Mouse (Mus musculus): ENCODE results near the gene Iqgap3. TPM values are rescaled to one million over a fixed set of nuclear protein-coding genes. Genes with fewer than 3 reads are reported as not detected.

The Iqgap3 gene
- total RNA-seq, 2 experiments from 2014 or later, result 15.6 to 19.3 TPM

DNA sequence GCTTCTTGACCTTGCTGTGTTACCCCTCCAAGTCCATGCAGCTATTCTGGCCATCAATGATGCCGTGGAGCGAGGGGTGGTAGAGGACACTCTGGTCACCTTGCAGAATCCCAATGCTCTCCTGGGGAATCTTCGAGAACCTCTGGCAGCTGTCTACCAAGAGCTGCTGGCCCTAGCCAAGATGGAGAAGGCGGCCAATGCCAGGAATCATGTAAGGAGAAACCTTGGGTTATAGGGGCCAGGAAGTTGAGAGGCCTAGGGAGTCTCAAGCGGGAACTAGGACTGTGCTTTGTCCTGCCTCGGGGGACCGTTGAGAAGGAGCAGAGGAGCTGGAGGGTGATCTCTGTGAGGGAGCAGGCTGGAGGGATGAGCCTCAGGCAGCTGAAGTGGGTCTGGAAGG, 8.3 kb downstream of the Iqgap3 start:
- intact Hi-C loops (cut with DNase I), result loop anchor here (2.0 to 5.0 kb wide), 2 partner anchors 25 to 42 kb away; no protein-coding TSS in a partner anchor
- no peak for DNase-seq

- intact Hi-C loops (cut with DNase I), result loop anchor here (2.0 to 5.0 kb wide), 2 partner anchors 24 to 42 kb away; no protein-coding TSS in a partner anchor
- DNase-seq, result no peak
Observed at GRCm38 (mm10) chr3:88090616-88091015, 8.8 kb downstream of the Iqgap3 start.

GRCm38 (mm10) chr3:88094126-88094525, 12.4 kb downstream of the Iqgap3 start:
- DNase-seq, result no peak
- intact Hi-C loops (cut with DNase I), result loop anchor here (5.0 kb wide), 1 partner anchor 38 kb away; no protein-coding TSS in a partner anchor

DNA sequence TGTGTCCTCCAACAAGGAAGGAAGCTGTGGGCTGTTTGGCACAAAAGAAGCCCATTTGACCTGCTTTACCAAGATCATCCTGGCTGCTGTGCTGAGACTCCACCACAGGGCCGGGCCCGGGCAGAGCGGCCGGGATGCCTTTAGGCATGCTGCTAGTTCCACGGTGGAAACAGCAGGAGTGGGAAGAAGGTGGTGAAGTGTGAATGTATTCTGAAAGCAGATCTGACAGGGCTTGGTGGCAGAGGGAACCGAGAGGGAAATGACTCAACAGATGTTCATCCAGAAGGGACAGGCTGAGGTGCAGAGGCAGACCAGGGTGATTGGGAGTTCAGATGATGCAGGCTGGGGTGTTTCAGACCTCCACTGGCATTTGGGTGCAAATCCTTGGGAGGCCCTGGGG, 15.9 kb downstream of the Iqgap3 start:
- no peak for DNase-seq
- intact Hi-C loops (cut with DNase I), result no loop called here

GRCm38 (mm10) chr3:88100251-88100650, 18.5 kb downstream of the Iqgap3 start:
- intact Hi-C loops (cut with DNase I), result no loop called here
- DNase-seq, result no peak

GRCm38 (mm10) chr3:88101736-88102135, 20.0 kb downstream of the Iqgap3 start:
- DNase-seq, result no peak
- intact Hi-C loops (cut with DNase I), result no loop called here

DNA sequence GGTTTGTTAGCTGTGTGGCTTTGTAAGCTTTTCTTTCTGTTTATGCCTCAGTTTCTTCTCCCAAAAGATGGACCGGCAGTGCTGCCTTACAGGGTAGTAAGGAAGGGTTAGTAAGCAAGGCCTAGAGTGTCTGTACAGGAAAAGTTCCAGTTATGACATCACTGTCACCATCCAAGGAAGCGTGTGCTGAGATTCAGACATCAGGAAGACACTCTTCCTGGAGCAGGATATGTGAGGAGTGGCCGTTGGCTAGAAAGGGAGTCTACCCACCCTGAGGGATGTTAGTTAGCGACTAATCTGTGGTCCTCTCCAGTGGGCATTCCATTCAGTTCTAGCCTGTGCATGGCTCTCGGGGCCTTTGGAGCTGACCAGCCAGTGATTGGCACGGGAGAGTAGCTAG, 20.4 kb downstream of the Iqgap3 start:
- peak in 1 of 2 experiments; percentile 12 for DNase-seq
- intact Hi-C loops (cut with DNase I), result no loop called here

DNA sequence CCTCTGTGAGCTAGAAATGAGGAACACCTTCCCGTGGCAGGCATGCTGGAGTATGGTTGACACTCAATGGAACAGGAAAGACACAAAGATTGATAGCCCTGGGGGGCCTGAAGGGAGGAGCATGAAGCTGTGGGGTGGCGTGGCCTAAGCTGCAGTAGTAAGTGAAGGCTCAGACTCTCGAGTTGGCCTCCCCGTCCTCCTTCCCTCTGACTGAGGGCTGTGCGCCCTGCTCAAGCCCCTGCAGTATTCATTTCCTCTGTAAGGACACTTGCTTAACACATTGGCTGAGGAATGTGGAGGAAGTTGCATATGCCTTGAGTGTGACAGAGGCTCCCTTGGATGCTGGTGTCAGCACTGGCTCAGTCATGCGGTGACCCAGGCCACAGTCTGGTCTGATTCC, 20.8 kb downstream of the Iqgap3 start:
- intact Hi-C loops (cut with DNase I), result no loop called here

DNA sequence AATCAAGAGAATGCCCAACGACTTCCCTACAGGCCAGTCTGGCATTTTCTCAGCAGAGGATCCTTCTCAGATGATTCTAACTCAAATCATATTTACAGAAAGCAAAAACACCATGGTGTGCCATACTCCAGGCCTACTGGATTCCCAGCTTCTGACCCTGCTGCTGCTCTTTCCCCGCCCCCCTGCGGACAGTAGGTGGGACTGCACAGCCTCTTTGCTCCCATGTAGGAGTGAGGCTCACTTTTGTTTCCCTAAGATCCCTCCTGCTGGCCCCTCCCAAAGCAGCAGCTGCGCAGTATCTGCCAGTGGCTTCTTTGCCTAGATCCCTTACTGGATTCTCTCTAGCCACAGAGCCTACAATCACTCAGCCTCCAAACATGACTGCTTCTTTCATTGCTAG, 24.4 kb downstream of the Iqgap3 start:
- intact Hi-C loops (cut with DNase I), result no loop called here
- no peak for DNase-seq

More for the DNA sequence above, 20.8 kb downstream of the Iqgap3 start:
- peak in 1 of 2 experiments; percentile 16 for DNase-seq

DNA sequence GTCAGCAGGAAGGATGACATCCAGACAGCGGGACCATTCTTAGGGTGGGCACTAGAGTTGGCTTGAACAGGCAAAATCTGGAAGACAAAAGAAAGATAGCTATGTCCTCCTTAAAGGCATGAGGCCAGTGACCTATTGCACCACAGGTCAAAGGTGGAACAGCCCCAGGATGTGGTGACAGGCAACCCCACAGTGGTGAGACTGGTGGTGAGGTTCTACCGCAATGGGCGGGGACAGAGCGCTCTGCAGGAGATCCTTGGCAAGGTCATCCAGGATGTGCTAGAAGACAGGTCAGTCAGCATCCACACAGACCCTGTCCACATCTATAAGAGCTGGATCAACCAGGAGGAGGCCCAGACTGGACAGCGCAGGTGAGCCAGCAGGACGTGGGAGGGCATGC, 27.4 kb downstream of the Iqgap3 start:
- no peak for DNase-seq
- intact Hi-C loops (cut with DNase I), result no loop called here

DNA sequence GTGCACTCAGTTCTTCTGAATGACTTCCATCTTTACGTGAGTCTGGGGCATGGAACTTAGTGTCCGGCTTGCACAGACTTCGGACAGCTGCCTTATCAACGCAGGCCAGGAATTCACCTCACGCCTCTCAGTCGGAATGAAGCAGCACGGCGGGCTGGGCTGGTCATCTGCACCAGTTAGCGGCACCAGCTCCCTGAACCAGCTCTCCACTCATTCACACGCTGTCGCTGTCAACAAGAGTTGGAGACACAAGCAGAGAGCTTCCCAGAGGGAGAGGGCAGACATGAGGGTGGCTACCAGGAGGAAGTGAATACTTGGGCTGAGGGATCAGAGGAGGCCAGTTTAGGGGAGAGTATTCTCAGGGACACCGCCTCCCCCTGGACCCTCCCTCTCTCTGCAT, 32.6 kb downstream of the Iqgap3 start:
- intact Hi-C loops (cut with DNase I), result loop anchor here (2.0 kb wide), 1 partner anchor 24 kb away; no protein-coding TSS in a partner anchor
- no peak for DNase-seq

GRCm38 (mm10) chr3:88120117-88120651, 38.4 kb downstream of the Iqgap3 start:
- DNase-seq, result peak; percentile 69
- intact Hi-C loops (cut with DNase I), result no loop called here

DNA sequence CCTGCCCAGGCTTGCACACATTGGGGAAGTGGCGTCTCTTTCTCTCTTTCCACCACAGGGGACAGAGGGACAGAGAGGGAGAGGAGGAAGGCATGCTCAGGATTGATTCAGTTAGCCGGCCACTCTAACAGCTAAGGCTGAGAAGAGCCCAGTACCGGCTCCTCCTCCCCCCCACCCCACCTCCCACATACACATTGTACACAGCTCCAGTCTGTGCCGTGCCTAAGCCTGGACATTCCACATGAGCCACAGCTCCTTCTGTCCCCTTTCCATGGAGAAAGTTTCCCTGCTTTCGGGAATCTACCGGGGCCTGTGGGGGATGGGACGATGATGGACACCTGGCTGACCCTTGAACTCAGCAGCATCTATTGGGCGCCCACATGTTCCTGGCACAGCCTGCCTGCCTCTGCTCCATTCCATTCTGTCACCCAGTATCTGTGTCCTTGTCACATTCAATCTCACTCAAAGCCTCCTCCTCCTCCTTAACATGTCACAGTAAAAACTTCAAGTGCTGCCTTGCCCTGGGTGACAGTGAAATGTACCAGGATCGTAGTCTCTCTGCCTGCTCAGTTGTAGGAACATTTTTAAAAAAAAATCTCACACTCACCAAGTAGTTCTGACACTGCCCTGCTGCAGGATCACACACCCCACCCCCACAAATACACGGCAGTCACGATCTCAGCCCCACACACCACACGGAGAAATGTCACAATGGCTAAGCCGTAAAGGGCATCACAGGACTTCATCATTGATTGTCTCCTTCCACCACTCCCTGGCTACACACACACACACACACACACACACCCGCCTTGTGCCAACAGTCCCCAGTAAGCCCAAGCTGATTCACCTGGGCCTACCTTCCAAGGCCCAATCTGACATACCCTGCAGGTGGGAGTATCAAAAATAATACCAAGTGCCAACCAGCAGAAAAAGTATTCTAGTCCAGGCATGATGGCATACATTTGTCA, 39.7 kb downstream of the Iqgap3 start:
- intact Hi-C loops (cut with DNase I), result no loop called here
- no peak for DNase-seq

- peak in 1 of 2 experiments; percentile 23 for DNase-seq
- intact Hi-C loops (cut with DNase I), result no loop called here
Observed at GRCm38 (mm10) chr3:88125195-88125594, 43.4 kb downstream of the Iqgap3 start.

DNA sequence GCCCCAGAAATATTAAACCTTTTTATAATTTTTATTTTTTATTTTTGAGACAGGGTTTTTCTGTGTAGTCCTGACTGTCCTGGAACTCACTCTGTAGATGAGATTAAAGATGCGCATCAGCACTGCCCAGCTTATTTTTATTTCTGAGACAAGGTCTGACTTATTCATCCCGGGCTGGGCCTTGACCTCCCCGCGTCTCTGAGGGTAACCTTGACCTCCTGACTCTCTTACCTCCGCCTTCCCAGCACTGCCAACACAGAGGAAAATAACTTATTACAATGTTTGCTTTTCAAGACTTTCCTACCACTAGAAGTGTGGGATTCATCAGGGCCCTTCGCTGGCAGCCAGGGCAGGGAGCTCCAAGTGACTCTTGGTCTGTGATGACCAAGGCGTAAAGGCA, 44.4 kb downstream of the Iqgap3 start:
- DNase-seq, result no peak
- intact Hi-C loops (cut with DNase I), result no loop called here

DNA sequence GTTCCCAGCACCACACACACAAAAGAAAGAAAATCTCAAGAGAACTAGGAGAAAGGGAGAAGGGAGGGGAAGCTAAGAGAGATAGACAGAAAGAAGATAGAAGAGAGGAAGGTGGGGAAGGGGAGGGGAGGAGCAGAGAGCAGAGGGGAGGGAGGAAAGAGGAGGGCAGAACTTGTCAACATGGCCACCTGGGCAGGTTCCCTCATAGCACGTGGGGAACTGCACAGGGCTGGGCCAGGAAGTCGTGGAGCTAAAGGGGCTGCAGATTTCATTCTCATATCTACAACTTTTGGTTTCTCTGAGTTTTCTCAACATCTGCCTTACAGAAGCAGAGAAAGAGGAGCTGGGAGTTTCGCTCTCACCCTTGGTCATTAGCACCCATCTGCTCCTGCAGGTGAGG, 45.9 kb downstream of the Iqgap3 start:
- DNase-seq, result no peak
- intact Hi-C loops (cut with DNase I), result no loop called here

DNA sequence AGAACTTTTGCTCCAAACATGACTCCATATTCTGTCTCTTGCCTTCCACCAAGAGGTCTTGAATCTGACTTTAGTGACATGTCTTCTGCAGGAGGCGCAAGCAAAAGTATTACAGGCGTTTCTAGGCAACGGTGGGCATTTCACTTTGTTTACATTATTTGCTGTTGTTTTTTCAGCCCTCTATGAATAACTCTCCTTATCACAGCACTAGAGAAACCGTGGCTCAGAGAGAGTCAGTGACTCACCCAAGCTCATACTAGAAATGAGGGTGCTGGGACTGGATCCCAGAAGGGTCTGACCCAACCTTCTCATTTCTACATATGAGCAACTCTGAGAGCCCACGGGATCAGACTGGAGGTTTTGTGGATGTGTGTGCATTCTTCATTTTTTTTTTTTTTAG, 46.3 kb downstream of the Iqgap3 start:
- intact Hi-C loops (cut with DNase I), result no loop called here
- DNase-seq, result no peak

- DNase-seq, result no peak
- intact Hi-C loops (cut with DNase I), result no loop called here
Observed at GRCm38 (mm10) chr3:88129006-88129405, 47.2 kb downstream of the Iqgap3 start.

GRCm38 (mm10) chr3:88131071-88131470, 49.3 kb downstream of the Iqgap3 start:
- intact Hi-C loops (cut with DNase I), result loop anchor here (5.0 kb wide), 1 partner anchor 39 kb away; no protein-coding TSS in a partner anchor
- DNase-seq, result no peak

GRCm38 (mm10) chr3:88132492-88132891, 50.7 kb downstream of the Iqgap3 start:
- DNase-seq, result peak in 1 of 2 experiments; percentile 8
- intact Hi-C loops (cut with DNase I), result loop anchor here (5.0 kb wide), 1 partner anchor 40 kb away; no protein-coding TSS in a partner anchor

- intact Hi-C loops (cut with DNase I), result loop anchor here (5.0 kb wide), 1 partner anchor 41 kb away; no protein-coding TSS in a partner anchor
- peak; percentile 80 to 87 for DNase-seq
Observed at GRCm38 (mm10) chr3:88133187-88133771, 51.5 kb downstream of the Iqgap3 start.

Data from heart, postnatal 10 days (tissue).